Mouse (Mus musculus) heart, postnatal 0 days (tissue): ENCODE results near the gene Stk10. TPM values are rescaled to one million over a fixed set of nuclear protein-coding genes. Genes with fewer than 3 reads are reported as not detected.

Experiments
- ATAC-seq: fragments of 200-750 bp; cut with Nextera tagmentation; 2 replicates; pipeline ENCODE4 v1.8.0; 2017; ENCODE audit warnings: low read depth, moderate number of reproducible peaks, moderate library complexity; ENCODE audit not compliant: insufficient read depth
- DNase-seq: peaks from one replicate; pipeline ENCODE4 v3.0.0-alpha.2; 2016; ENCODE audit warnings: low spot score
- H3K27ac ChIP-seq: fragments of 300-500 bp; sonication (generic); 2 replicates; pipeline ENCODE4 v1.5.1; 2014; ENCODE audit warnings: low read depth, mild to moderate bottlenecking
- H3K27me3 ChIP-seq: fragments of 300-500 bp; sonication (generic); 2 replicates; pipeline ENCODE4 v1.6.1; 2014; ENCODE audit warnings: low read length, mixed read lengths; ENCODE audit not compliant: control insufficient read depth, insufficient read depth
- H3K36me3 ChIP-seq: fragments of 300-500 bp; sonication (generic); replicated peaks from 2 replicates; pipeline ENCODE4 v1.6.1; 2014; ENCODE audit warnings: low read length, mixed read lengths; ENCODE audit not compliant: control insufficient read depth, insufficient read depth
- H3K4me1 ChIP-seq: fragments of 300-500 bp; sonication (generic); 2 replicates; pipeline ENCODE4 v1.6.1; 2014; ENCODE audit warnings: antibody characterized with exemption; ENCODE audit not compliant: control insufficient read depth, insufficient read depth
- H3K4me2 ChIP-seq: fragments of 300-500 bp; sonication (generic); 2 replicates; pipeline ENCODE4 v1.6.1; 2014; ENCODE audit warnings: low read depth, mild to moderate bottlenecking, low read length, moderate library complexity
- H3K4me3 ChIP-seq: fragments of 300-500 bp; sonication (generic); 2 replicates; pipeline ENCODE4 v1.5.1; 2014; ENCODE audit warnings: low read depth, low read length
- H3K9ac ChIP-seq: fragments of 300-500 bp; sonication (generic); replicated peaks from 2 replicates; pipeline ENCODE4 v1.6.1; 2014; ENCODE audit warnings: low read depth, low read length, mixed read lengths
- H3K9me3 ChIP-seq: fragments of 300-500 bp; sonication (generic); replicated peaks from 2 replicates; pipeline ENCODE4 v1.6.1; 2016; ENCODE audit warnings: low read length; ENCODE audit not compliant: control insufficient read depth
- CTCF ChIP-seq: IDR thresholded peaks from 2 replicates; pipeline ENCODE4 v1.5.1; 2016; ENCODE audit warnings: antibody characterized with exemption, control low read depth, low read depth
- EP300 ChIP-seq: IDR thresholded peaks from 2 replicates; pipeline ENCODE4 v1.6.1; 2016; ENCODE audit warnings: antibody characterized with exemption, low read depth
- WGBS: fragments of 180-500 bp; shearing (Covaris S2); extraction: QIAGEN DNeasy Blood & Tissue Kit; methylation state at CpG from one replicate; pipeline ENCODE4 v1.1.7; 2014; 5-methylcytosine and 5-hydroxymethylcytosine counted together
- polyA plus RNA-seq: library from polyadenylated mRNA; unstranded; fragments of >200 nt; fragmentation: Nextera tagmentation; extraction: Ambion mirVana; gene quantifications from 2 replicates; pipeline ENCODE4 v1.2.1, GENCODE M21; 2015
- total RNA-seq: library from RNA; depleted of rRNA; stranded (reverse); fragments of >200 nt; gene quantifications from 2 replicates; pipeline ENCODE4 v1.2.3, GENCODE M21; 2014; ENCODE audit warnings: low replicate concordance

The Stk10 gene
- total and polyA plus RNA-seq, 2 experiments from 2014 or later = 1.6 to 4.3 TPM

DNA sequence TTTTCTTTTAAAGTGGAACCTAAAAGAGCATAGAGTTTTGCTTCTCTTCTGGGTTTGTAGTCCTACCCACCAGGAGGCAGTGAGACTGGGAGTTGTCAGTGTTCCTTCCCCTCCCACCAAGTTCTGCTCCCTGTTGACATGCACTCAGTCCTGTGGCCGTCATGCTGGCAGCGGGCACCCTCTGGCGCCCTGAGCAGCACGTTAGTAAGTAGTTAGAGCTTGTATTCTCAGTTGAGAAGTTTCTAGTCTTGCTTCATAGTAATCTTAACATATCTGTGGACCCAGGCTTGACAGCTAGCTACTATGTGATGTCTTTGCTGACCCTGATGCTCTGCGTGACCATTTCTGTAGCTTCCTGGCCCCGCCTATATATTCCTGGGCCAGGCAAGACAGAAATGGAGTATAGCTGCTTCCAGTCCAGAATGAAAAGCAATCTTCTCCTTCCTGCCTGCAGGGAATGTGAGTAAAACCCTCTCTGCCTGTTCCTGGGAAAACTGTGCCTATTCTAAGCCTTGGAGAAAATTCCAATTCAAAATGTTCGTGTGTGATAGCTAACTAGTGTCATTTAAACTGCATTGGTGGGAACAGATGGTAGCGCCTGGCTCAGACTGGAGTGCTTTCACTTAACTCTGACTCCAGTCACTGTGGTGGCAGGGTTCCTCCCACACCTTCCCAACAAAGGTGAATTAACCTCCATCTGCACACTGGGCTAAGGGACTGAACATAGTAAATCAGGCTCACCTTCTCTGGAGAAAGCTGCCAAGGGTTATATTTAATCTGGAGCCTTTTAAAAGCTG is 16.0 kb upstream of the Stk10 start:
- H3K9ac ChIP-seq = no peak overlapping the region

DNA sequence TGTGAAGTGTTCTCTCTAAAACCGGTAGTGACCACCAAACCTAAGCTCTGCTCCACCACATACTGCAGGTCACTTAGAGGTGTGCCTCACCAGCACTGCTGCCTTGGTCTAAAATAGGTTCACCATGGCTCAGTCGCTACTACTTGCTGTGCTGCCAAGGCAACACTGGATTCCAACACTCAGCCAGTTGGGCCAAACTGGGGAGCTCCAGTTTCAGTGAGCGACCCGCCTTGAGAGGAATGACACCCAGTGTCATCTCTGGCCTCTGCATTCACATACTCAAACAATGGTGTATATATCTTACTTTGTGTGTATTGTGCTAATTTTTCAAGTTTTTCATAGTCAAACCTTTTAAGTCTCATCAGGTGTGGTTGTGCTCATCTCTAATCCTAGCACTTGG is 14.3 kb upstream of the Stk10 start:
- DNase-seq = no peak

More for the DNA sequence above, 16.0 kb upstream of the Stk10 start:
- H3K27ac ChIP-seq = no peak overlapping the region
- no peak overlapping the region for H3K4me3 ChIP-seq
- 77% methylated on average over 8 of the region's 8 CpGs for WGBS
- H3K36me3 ChIP-seq = peaks cover 8% of the 10 kb centered on the region
- H3K4me2 ChIP-seq = no peak overlapping the region
- TF ChIP-seq CTCF (no peak), EP300 (no peak)
- DNase-seq (no peak), ATAC-seq (no peak)
- no peaks in the 10 kb centered on the region for H3K27me3 ChIP-seq
- H3K4me1 ChIP-seq = no peaks in the 10 kb centered on the region
- no peaks in the 10 kb centered on the region for H3K9me3 ChIP-seq

DNA sequence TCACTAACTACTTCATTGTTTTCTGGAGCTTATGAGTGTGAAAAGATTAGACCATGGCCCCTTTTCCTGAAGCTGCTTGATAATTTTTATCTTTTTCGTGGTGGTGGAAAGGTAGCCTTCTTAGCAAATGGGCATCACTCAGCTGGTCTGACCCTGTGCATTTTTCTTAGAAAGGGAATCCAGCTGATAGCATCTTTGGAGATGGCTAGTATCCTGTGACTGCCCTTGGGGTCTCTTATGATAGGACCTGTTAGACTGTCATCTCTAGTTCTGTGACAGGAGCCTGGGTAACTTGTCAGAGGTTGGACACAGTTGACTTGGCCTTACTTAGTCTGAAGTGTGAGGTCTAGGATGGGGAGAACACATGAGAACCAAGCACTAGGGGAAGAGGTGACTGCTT is 13.8 kb upstream of the Stk10 start:
- no peak overlapping the region for H3K27ac ChIP-seq
- H3K36me3 ChIP-seq = peaks cover 8% of the 10 kb centered on the region
- TF ChIP-seq CTCF (no peak), EP300 (no peak)
- H3K9ac ChIP-seq = no peak overlapping the region
- H3K4me3 ChIP-seq = no peak overlapping the region
- H3K4me1 ChIP-seq = no peaks in the 10 kb centered on the region
- ATAC-seq (no peak), DNase-seq (no peak)
- no peak overlapping the region for H3K4me2 ChIP-seq
- no peaks in the 10 kb centered on the region for H3K27me3 ChIP-seq
- WGBS = 81% methylated on average over 1 of the region's 1 CpGs
- no peaks in the 10 kb centered on the region for H3K9me3 ChIP-seq

More for the DNA sequence above, 14.3 kb upstream of the Stk10 start:
- no peak for TF ChIP-seq CTCF
- 80% methylated on average over 4 of the region's 4 CpGs for WGBS
- Histone ChIP-seq H3K4me2 (no peak overlapping the region), H3K36me3 (peaks cover 8% of the 10 kb centered on the region), H3K27ac (no peak overlapping the region), H3K4me1 (no peaks in the 10 kb centered on the region), H3K9ac (no peak overlapping the region), H3K4me3 (no peak overlapping the region), H3K27me3 (no peaks in the 10 kb centered on the region), H3K9me3 (no peaks in the 10 kb centered on the region)
- ATAC-seq = no peak

DNA sequence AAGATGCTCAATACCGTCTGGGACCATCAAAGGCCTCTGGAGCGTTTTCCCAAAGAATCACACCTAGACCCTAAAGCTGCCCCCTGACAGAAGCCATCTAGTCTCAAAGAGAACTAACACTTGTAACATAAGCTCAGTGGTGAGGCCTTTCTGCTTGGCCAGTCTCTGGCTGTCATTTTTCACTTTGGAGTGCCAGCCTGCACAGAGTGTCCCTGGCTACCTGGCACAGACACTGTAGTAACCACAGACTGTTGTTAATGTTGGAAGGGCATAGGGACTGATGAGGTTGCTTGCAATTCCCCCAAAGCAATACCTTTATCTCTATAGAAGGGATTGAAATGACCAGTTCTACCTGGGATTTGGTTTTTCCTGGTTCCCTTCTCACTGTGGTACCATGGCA is 11.9 kb upstream of the Stk10 start:
- no peak for DNase-seq
- Histone ChIP-seq H3K36me3 (peaks cover 6% of the 10 kb centered on the region), H3K4me3 (no peak overlapping the region), H3K27ac (no peak overlapping the region), H3K4me2 (no peak overlapping the region), H3K4me1 (no peaks in the 10 kb centered on the region), H3K9me3 (no peaks in the 10 kb centered on the region), H3K27me3 (no peaks in the 10 kb centered on the region), H3K9ac (no peak overlapping the region)
- TF ChIP-seq CTCF = no peak
- no peak for TF ChIP-seq EP300
- 86% methylated on average over 2 of the region's 2 CpGs for WGBS
- no peak for ATAC-seq

DNA sequence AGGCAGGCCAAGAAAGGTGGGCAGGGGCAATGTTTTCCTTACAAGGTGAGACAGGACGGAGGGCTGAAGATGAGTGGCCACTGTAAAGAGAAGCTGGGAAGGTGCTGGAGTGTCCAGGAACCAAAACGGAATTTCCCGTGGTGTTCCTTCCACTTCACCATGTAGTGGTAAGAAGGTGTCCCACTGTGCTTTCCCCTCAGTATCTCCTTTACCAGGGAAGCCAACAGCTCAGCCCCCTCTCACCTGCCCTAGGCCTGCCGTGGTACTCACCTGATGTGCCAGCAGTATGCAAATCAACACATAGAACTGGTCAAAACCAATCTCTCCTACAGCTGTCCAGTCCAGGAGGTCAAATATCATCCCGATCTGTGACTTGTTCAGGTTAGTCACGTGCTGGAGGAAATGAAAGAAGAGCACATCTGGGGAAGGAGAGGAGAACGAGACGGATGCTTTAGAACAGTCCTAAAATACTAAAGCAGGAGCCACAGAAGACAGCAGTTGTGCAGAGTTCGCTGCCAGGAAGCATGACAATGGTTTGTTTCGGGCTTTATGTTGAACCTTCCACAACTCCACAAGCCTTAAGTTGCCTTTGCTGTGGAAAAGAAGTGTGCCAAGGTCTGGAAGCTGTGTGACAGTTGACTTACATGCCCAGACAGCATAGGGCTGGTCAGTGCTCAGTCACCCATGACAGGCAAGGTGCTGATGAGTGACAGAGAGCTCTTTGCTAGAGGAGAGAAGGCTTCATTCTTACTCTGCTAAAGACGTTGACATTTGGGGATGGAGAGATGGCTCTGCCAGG is 8.8 kb upstream of the Stk10 start:
- no peak overlapping the region for H3K9ac ChIP-seq
- TF ChIP-seq CTCF = no peak
- no peak for TF ChIP-seq EP300
- ATAC-seq = no peak
- no peaks in the 10 kb centered on the region for H3K27me3 ChIP-seq
- no peak overlapping the region for H3K27ac ChIP-seq
- no peak for DNase-seq
- no peak overlapping the region for H3K4me2 ChIP-seq
- 77% methylated on average over 11 of the region's 11 CpGs for WGBS
- no peak overlapping the region for H3K4me3 ChIP-seq
- H3K9me3 ChIP-seq = no peaks in the 10 kb centered on the region
- no peaks in the 10 kb centered on the region for H3K4me1 ChIP-seq
- no peaks in the 10 kb centered on the region for H3K36me3 ChIP-seq
